In the genomic region with DNA sequence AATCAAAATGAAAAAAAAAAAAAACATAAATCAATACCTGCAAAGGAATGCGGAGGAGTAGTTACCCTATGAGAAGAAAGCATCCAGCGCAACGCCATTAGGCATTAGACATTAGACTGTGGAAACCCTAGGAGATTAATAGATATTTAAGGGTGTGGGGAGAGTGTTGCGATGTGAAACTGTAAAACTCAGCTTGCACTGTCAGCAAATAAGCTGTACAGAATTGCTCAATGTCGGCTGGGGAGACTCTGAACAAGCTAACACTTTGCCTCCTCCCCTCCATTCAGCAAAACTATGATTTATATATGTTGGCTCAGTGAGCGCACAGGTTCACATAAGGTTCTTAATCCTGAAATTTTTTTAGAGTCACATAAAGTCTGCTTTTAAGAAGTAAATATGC, we compare ENCODE assay signal across 18 mouse cellular contexts.
DNase-seq lines count a peak whose midpoint lies in the region; ATAC-seq and TF ChIP-seq lines count a peak whose summit lies in the region.
"Had no signal": no experiment of that assay in that cellular context is flagged by ENCODE, and none has a peak within 500 bp of the region (broad histone marks: within the 10 kb centered on the region; RNA-seq: fewer than 3 reads in every experiment).

No protein-coding gene starts in this region.

- no peaks in the 10 kb centered on the region for H3K27me3 ChIP-seq in kidney, embryonic 16.5 days (ENCODE audit: insufficient read depth, low read length)
- H3K27me3 ChIP-seq in lung, postnatal 0 days (replicated peaks; ENCODE audit: insufficient read depth, low read length) = no peaks in the 10 kb centered on the region
- no peaks in the 10 kb centered on the region for H3K27me3 ChIP-seq in stomach, embryonic 14.5 days (ENCODE audit: control insufficient read depth, insufficient read depth, low read length)
- H3K27me3 ChIP-seq: CH12.LX; embryonic facial prominence, embryonic 15.5 days; liver, embryonic 15.5 days; midbrain, embryonic 15.5 days had no signal

- no peak overlapping the region for H3K4me3 ChIP-seq in kidney, embryonic 16.5 days (ENCODE audit: low read length)
- no peak overlapping the region for H3K4me3 ChIP-seq in lung, postnatal 0 days (ENCODE audit: low read depth, low read length)
- no peak overlapping the region for H3K4me3 ChIP-seq in stomach, embryonic 14.5 days (ENCODE audit: low read depth, low read length)
- H3K4me3 ChIP-seq: embryonic facial prominence, embryonic 15.5 days; forebrain, embryonic 10.5 days; hindbrain, embryonic 10.5 days; liver, embryonic 15.5 days; midbrain, embryonic 15.5 days had no signal

- no peaks in the 10 kb centered on the region for H3K4me1 ChIP-seq in kidney, embryonic 16.5 days (ENCODE audit: insufficient read depth, low read length)
- no peaks in the 10 kb centered on the region for H3K4me1 ChIP-seq in lung, postnatal 0 days (ENCODE audit: insufficient read depth, low read depth, low read length)
- H3K4me1 ChIP-seq in stomach, embryonic 14.5 days (ENCODE audit: control insufficient read depth, insufficient read depth, low read length) = no peaks in the 10 kb centered on the region
- H3K4me1 ChIP-seq: embryonic facial prominence, embryonic 15.5 days; forebrain, embryonic 10.5 days; hindbrain, embryonic 10.5 days; liver, embryonic 15.5 days; midbrain, embryonic 15.5 days had no signal

- H3K36me3 ChIP-seq in kidney, embryonic 16.5 days (ENCODE audit: insufficient read depth, low read length) = no peaks in the 10 kb centered on the region
- no peaks in the 10 kb centered on the region for H3K36me3 ChIP-seq in lung, postnatal 0 days (ENCODE audit: insufficient read depth, low read length)
- H3K36me3 ChIP-seq in stomach, embryonic 14.5 days (ENCODE audit: control insufficient read depth, insufficient read depth, low read length) = no peaks in the 10 kb centered on the region
- H3K36me3 ChIP-seq: embryonic facial prominence, embryonic 15.5 days; forebrain, embryonic 10.5 days; hindbrain, embryonic 10.5 days; liver, embryonic 15.5 days; midbrain, embryonic 15.5 days had no signal

- peak overlapping the region; percentile 23; the same call in 1 of the 2 replicates for H3K4me2 ChIP-seq in kidney, embryonic 16.5 days (replicated peaks; ENCODE audit: low read depth, low read length)
- no peak overlapping the region for H3K4me2 ChIP-seq in lung, postnatal 0 days (replicated peaks; ENCODE audit: low read depth, low read length)
- H3K4me2 ChIP-seq in stomach, embryonic 14.5 days (replicated peaks; ENCODE audit: low read depth, low read length) = no peak overlapping the region
- H3K4me2 ChIP-seq: embryonic facial prominence, embryonic 15.5 days; liver, embryonic 15.5 days; midbrain, embryonic 15.5 days had no signal

- H3K9ac ChIP-seq in kidney, embryonic 16.5 days (replicated peaks; ENCODE audit: low read length) = no peak overlapping the region
- H3K9ac ChIP-seq in lung, postnatal 0 days (replicated peaks; ENCODE audit: low read depth) = no peak overlapping the region
- H3K9ac ChIP-seq in stomach, embryonic 14.5 days (replicated peaks; ENCODE audit: low read depth, low read length) = no peak overlapping the region
- H3K9ac ChIP-seq: embryonic facial prominence, embryonic 15.5 days; liver, embryonic 15.5 days; midbrain, embryonic 15.5 days had no signal

- no peaks in the 10 kb centered on the region for H3K9me3 ChIP-seq in kidney, embryonic 16.5 days (ENCODE audit: low read length)
- no peaks in the 10 kb centered on the region for H3K9me3 ChIP-seq in lung, postnatal 0 days (ENCODE audit: low read length)
- H3K9me3 ChIP-seq in stomach, embryonic 14.5 days (ENCODE audit: control insufficient read depth, low read depth, low read length) = no peaks in the 10 kb centered on the region
- H3K9me3 ChIP-seq: embryonic facial prominence, embryonic 15.5 days; forebrain, embryonic 10.5 days; hindbrain, embryonic 10.5 days; liver, embryonic 15.5 days; midbrain, embryonic 15.5 days had no signal

- 39% methylated on average over 6 of the region's 6 CpGs for WGBS in kidney, embryonic 16.5 days
- 53% methylated on average over 6 of the region's 6 CpGs for WGBS in lung, postnatal 0 days
- 37% methylated on average over 6 of the region's 6 CpGs for WGBS in stomach, embryonic 14.5 days

- peak; percentile 8 for DNase-seq in adrenal gland, postnatal 10 days
- DNase-seq in adrenal gland, adult (ENCODE audit: inconsistent age in 2 of 2, low spot score in 1 of 2) = no peak
- no peak for DNase-seq in kidney, postnatal 10 days
- DNase-seq in lung, postnatal 0 days (ENCODE audit: low spot score) = peak; percentile 38
- no peak for DNase-seq in lung, postnatal 14 days
- no peak for DNase-seq in testis, postnatal 10 days (ENCODE audit: low spot score)
- DNase-seq: cerebellum, adult 9-10 months; gastrocnemius, postnatal 25 days; layer of hippocampus, postnatal 36 days had no signal

- TF ChIP-seq CTCF in lung, postnatal 0 days (IDR thresholded peaks at IDR 0.05) = no peak

- H3K27ac ChIP-seq in kidney, embryonic 16.5 days (ENCODE audit: low read length) = no peak overlapping the region
- no peak overlapping the region for H3K27ac ChIP-seq in lung, postnatal 0 days (ENCODE audit: low read length)
- H3K27ac ChIP-seq in stomach, embryonic 14.5 days (ENCODE audit: low read length) = no peak overlapping the region
- H3K27ac ChIP-seq: embryonic facial prominence, embryonic 15.5 days; forebrain, embryonic 10.5 days; hindbrain, embryonic 10.5 days; liver, embryonic 15.5 days; midbrain, embryonic 15.5 days had no signal

- TF ChIP-seq EP300 in lung, postnatal 0 days (IDR thresholded peaks at IDR 0.05) = no peak

- no peak for ATAC-seq in kidney, embryonic 16.5 days (ENCODE audit: low FRiP score, low TSS enrichment)
- ATAC-seq in lung, postnatal 0 days = no peak
- ATAC-seq in stomach, embryonic 14.5 days (ENCODE audit: insufficient number of reproducible peaks, insufficient read depth, low FRiP score, low read depth) = peak; percentile 56; the same call in 1 of the 2 replicates
- ATAC-seq: intestine, postnatal 0 days; midbrain, embryonic 15.5 days had no signal

Comparison
In these comparisons a context has a peak if more than half of its experiments do, and no peak if none do; other contexts are left out.
1. DNase-seq: peak in adrenal gland, postnatal 10 days (single experiment) and lung, postnatal 0 days (single experiment); none in adrenal gland, adult (0 of 2), kidney, postnatal 10 days (single experiment), lung, postnatal 14 days (single experiment) and testis, postnatal 10 days (single experiment).